Mouse (Mus musculus) olfactory bulb, adult 2 months (tissue): ENCODE data around the gene Ifngr2.

Experiments
- CTCF ChIP-seq: fragments of 200-500 bp; IDR thresholded peaks from 2 replicates; pipeline ENCODE4 v1.5.1; 2012; ENCODE audit warnings: low read depth, mild to moderate bottlenecking, low read length, moderate library complexity; ENCODE audit not compliant: insufficient read depth
- POLR2A ChIP-seq: fragments of 200-500 bp; IDR thresholded peaks from 2 replicates; pipeline ENCODE4 v1.6.1; 2012; ENCODE audit warnings: mild to moderate bottlenecking, low read depth, low read length, moderate library complexity; ENCODE audit not compliant: insufficient read depth

- no peak for TF ChIP-seq CTCF
- TF ChIP-seq POLR2A: no peak
Measured at GRCm38 (mm10) chr16:91538513-91538912, 8.4 kb upstream of the Ifngr2 start.
